Mouse (Mus musculus) lung, postnatal 10 days (tissue): ENCODE measurements around the gene Pde6g.

Experiments used
- DNase-seq: peaks from one replicate; pipeline ENCODE4 v3.0.0; 2021

The Pde6g gene

GRCm38 (mm10) chr11:120467051-120467735 is 13.9 kb upstream of the Pde6g start, which contains the start of gene Arl16:
Arl16 (minus strand) TSS chr11:120467607.
- DNase-seq = peak; percentile 98

GRCm38 (mm10) chr11:120465521-120465920 is 12.2 kb upstream of the Pde6g start:
- DNase-seq = no peak

GRCm38 (mm10) chr11:120464365-120464764 is 11.1 kb upstream of the Pde6g start:
- DNase-seq = no peak

- no peak for DNase-seq
These were observed 10.2 kb upstream of the Pde6g start for GRCm38 (mm10) chr11:120463536-120463935.

- DNase-seq = no peak
These were observed 5.7 kb upstream of the Pde6g start for GRCm38 (mm10) chr11:120458847-120459597.

GRCm38 (mm10) chr11:120457772-120458751 is 4.8 kb upstream of the Pde6g start, which contains the start of the genes Oxld1 and Ccdc137:
Oxld1 (minus strand) TSS chr11:120458068.
Ccdc137 (plus strand) TSS chr11:120458115.
- peak; percentile 78 for DNase-seq

- DNase-seq = no peak
These were observed 4.1 kb upstream of the Pde6g start for GRCm38 (mm10) chr11:120457370-120457769.

GRCm38 (mm10) chr11:120455413-120455812 is 2.1 kb upstream of the Pde6g start:
- no peak for DNase-seq

GRCm38 (mm10) chr11:120454965-120455364 is 1.7 kb upstream of the Pde6g start:
- no peak for DNase-seq

- no peak for DNase-seq
These were observed 1.1 kb downstream of the Pde6g start for GRCm38 (mm10) chr11:120452246-120452645.

- no peak for DNase-seq
These were observed 6.1 kb downstream of the Pde6g start for GRCm38 (mm10) chr11:120447179-120447578.

GRCm38 (mm10) chr11:120445475-120445874 is 7.8 kb downstream of the Pde6g start:
- DNase-seq = no peak

- no peak for DNase-seq
These were observed 9.2 kb downstream of the Pde6g start for GRCm38 (mm10) chr11:120444106-120444505.

GRCm38 (mm10) chr11:120442765-120443280 is 10.5 kb downstream of the Pde6g start:
- no peak for DNase-seq

- no peak for DNase-seq
These were observed 11.0 kb downstream of the Pde6g start, which contains the start of gene Tspan10 for GRCm38 (mm10) chr11:120442344-120442743. Tspan10 (plus strand) TSS chr11:120442644.

GRCm38 (mm10) chr11:120437857-120438385 is 15.4 kb downstream of the Pde6g start:
- DNase-seq = no peak

- DNase-seq = peak; percentile 94
These were observed 16.0 kb downstream of the Pde6g start, which contains the start of gene Nploc4 for GRCm38 (mm10) chr11:120437152-120437856. Nploc4 (minus strand) TSS chr11:120437708.

- no peak for DNase-seq
These were observed 26.6 kb downstream of the Pde6g start for GRCm38 (mm10) chr11:120426727-120427126.

GRCm38 (mm10) chr11:120423569-120424295 is 29.6 kb downstream of the Pde6g start:
- peak; percentile 64 for DNase-seq
